Mouse (Mus musculus) CH12.LX (cell line): ENCODE results near the gene Ptch2.

Experiments
- CTCF ChIP-seq, 2 experiments: IDR thresholded peaks in 1 of 2; conservative IDR thresholded peaks in 1 of 2; 2 replicates each; pipeline ENCODE4 v1.5.1; 2011 to 2012; ENCODE audit warnings: low read depth in 2 of 2, low read length in 2 of 2, improper control_type of control experiment in 1 of 2, inconsistent platforms in 1 of 2, mild to moderate bottlenecking in 1 of 2, moderate library complexity in 1 of 2
- ETS1 ChIP-seq: conservative IDR thresholded peaks from 2 replicates; pipeline ENCODE4 v1.6.1; 2012; ENCODE audit warnings: low read depth, mild to moderate bottlenecking, inconsistent platforms, low read length, improper control_type of control experiment, moderate library complexity
- IRF4 ChIP-seq: IDR thresholded peaks from 2 replicates; pipeline ENCODE4 v1.6.1; 2014; ENCODE audit warnings: low read depth, mild to moderate bottlenecking, inconsistent platforms, low read length, improper control_type of control experiment
- MEF2A ChIP-seq: IDR thresholded peaks from 2 replicates; pipeline ENCODE4 v1.6.1; 2014; ENCODE audit warnings: low read depth, mild to moderate bottlenecking, inconsistent platforms, low read length, improper control_type of control experiment, borderline replicate concordance
- MXI1 ChIP-seq: IDR thresholded peaks from 2 replicates; pipeline ENCODE4 v1.6.1; 2011; ENCODE audit warnings: mild to moderate bottlenecking, low read depth, low read length, improper control_type of control experiment
- NRF1 ChIP-seq: IDR thresholded peaks from 2 replicates; pipeline ENCODE4 v1.6.1; 2014; ENCODE audit warnings: low read depth, mild to moderate bottlenecking, inconsistent platforms, low read length, improper control_type of control experiment, moderate library complexity
- POLR2A ChIP-seq: IDR thresholded peaks from 2 replicates; pipeline ENCODE4 v1.6.1; 2011; ENCODE audit warnings: low read depth, mild to moderate bottlenecking, improper control_type of control experiment, low read length
- RAD21 ChIP-seq: IDR thresholded peaks from 2 replicates; pipeline ENCODE4 v1.6.1; 2011; ENCODE audit warnings: low read depth, mild to moderate bottlenecking, low read length, improper control_type of control experiment, moderate library complexity

DNA sequence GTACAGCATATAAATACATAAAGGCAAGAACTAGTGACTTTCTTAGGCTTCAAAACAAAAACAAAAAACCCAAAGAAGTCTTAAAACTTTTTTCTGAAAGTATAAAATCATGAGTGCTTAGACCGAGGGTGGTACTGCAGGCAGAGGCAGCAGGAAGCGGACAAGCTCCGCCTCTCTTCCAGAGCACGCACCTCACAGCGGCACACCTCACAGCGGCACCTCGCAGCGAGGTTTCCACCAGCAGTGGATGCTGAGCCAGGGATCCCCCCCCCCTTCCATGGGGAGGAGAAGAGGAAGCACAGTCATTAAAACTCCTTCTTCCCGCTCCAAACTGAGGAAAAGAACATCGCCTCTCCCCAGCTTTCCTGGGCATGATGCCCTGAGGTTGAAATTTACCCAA is 63.8 kb downstream of the Ptch2 start:
- TF ChIP-seq POLR2A (no peak), CTCF (conservative IDR thresholded peaks at IDR 0.05 in 1 of 2, IDR thresholded peaks at IDR 0.05 in 1 of 2; ENCODE audit: low read depth in 2 of 2, low read length in 2 of 2) (no peak), ETS1 (no peak), NRF1 (no peak), RAD21 (no peak), MXI1 (no peak), IRF4 (no peak), MEF2A (no peak)
